Mouse (Mus musculus): ENCODE results near the gene Ap2a1. TPM values are rescaled to one million over a fixed set of nuclear protein-coding genes. Genes with fewer than 3 reads are reported as not detected.
"Not testable (repeated sequence)": the region's sequence is repeated elsewhere in the genome, so short reads cannot be mapped to it uniquely, and the experiment has no call there.

Ap2a1 gene
- polyA plus RNA-seq, 1 experiment from 2014 or later = 55.5 TPM

DNA sequence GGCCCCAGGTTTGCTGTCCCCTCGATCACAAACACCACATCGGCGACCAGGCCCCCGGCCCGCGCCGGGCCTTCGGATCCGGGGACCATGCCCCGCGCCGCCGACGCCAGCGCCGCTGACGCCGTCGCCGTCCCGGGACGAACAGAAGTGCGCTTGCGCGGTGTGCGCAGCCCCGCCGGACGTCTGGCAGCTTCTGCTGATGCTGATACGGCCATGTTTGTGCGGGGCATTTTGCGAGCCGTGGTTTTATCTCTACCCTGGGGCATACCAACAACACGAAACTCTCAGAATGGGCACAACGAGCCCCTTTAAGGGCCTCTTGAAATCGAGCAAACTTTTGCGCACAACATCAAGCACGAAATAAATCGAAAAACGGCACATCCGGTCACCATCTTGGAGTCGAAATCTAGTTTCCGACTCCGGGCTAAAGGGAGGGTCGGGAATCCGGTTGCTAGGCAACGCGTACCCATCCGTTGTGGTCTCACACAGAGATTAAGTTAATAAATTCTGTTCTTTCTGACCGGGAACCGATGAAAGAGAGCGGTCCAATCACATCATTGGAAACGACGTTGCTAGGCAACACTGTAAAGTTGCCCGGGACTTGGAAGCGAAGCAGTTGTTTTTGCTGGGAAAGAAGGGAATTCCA, 36.9 kb downstream of the Ap2a1 start, which contains the start of gene Med25:
Gene Med25, minus strand, starts transcription at position 437 of the 646 bp plus-strand sequence.
- peaks cover 67% of the 10 kb centered on the region for H3K4me1 ChIP-seq
- ATAC-seq (ENCODE audit: extremely low read depth, insufficient number of reproducible peaks, low FRiP score, low TSS enrichment) = peak; percentile 45; the same call in 1 of the 2 replicates
- H3K4me2 ChIP-seq = peak within 1 kb of the TSS; percentile 94
- peak within 1 kb of the TSS; percentile 98 for H3K9ac ChIP-seq
- peak within 1 kb of the TSS; percentile 94 for H3K4me3 ChIP-seq
- H3K27ac ChIP-seq (replicated peaks) = peak within 1 kb of the TSS; percentile 90
- no peaks in the 10 kb centered on the region for H3K9me3 ChIP-seq
- H3K27me3 ChIP-seq (replicated peaks) = no peaks in the 10 kb centered on the region
- under 1% methylated on average over 56 of the region's 56 CpGs for WGBS
- H3K36me3 ChIP-seq = peaks cover 27% of the 10 kb centered on the region

- Histone ChIP-seq H3K4me3 (peak overlapping the region; percentile 94), H3K9ac (peak overlapping the region; percentile 98), H3K27me3 (replicated peaks) (no peaks in the 10 kb centered on the region), H3K4me1 (peaks cover 63% of the 10 kb centered on the region), H3K36me3 (peaks cover 35% of the 10 kb centered on the region), H3K9me3 (no peaks in the 10 kb centered on the region), H3K27ac (replicated peaks) (peak overlapping the region; percentile 90), H3K4me2 (peak overlapping the region; percentile 94)
- 15% methylated on average over 6 of the region's 6 CpGs for WGBS
- ATAC-seq (ENCODE audit: extremely low read depth, insufficient number of reproducible peaks, low FRiP score, low TSS enrichment) = no peak
Observed at GRCm38 (mm10) chr7:44891611-44892010, 37.7 kb downstream of the Ap2a1 start.

DNA sequence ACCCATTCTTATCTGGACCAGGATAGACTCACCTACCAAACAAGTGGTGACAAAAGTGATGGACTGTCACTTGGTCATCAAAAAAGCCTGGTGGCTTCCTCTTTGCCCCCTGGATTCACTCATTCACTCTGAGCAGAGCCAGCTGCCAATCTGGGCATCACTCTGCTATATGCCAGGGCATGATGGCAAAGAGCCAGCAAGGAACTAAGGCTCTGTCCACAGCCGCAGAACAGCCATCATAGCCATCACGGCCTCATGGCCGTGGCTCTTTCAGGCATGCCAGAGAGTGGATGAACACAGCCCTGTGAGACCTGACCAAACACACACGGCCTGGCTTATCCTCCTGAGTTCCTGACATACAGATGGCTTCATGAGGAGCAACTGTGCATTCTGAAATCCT, 38.6 kb downstream of the Ap2a1 start:
- WGBS = 77% methylated on average over 4 of the region's 4 CpGs
- peak overlapping the region; percentile 94 for H3K4me3 ChIP-seq

DNA sequence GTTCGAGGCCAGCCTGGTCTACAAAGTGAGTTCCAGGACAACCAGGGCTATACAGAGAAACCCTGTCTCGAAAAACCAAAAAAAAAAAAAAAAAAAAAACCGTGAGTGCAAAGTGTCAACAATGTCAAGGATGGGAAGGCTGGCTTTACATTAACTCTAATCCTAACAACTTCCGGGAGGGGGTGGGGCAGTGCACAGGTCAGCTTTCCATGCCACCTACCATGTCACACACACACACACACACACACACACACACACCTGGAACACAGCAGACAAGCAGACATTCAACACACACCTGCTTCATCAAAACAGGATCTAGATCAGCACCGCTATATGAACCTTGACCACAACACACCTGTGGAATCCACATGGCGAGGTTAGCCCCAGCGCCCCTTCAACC, 39.1 kb downstream of the Ap2a1 start:
- peaks cover 48% of the 10 kb centered on the region for H3K36me3 ChIP-seq
- ATAC-seq (ENCODE audit: extremely low read depth, insufficient number of reproducible peaks, low FRiP score, low TSS enrichment) = no peak
- H3K4me2 ChIP-seq = no peak overlapping the region
- H3K4me3 ChIP-seq = no peak overlapping the region
- H3K27ac ChIP-seq (replicated peaks) = no peak overlapping the region
- 88% methylated on average over 7 of the region's 7 CpGs for WGBS
- no peaks in the 10 kb centered on the region for H3K9me3 ChIP-seq
- H3K27me3 ChIP-seq (replicated peaks) = no peaks in the 10 kb centered on the region
- peaks cover 55% of the 10 kb centered on the region for H3K4me1 ChIP-seq
- no peak overlapping the region for H3K9ac ChIP-seq

More for the DNA sequence above, 38.6 kb downstream of the Ap2a1 start:
- Histone ChIP-seq H3K9ac (peak overlapping the region; percentile 98), H3K4me1 (peaks cover 60% of the 10 kb centered on the region), H3K27ac (replicated peaks) (no peak overlapping the region), H3K4me2 (peak overlapping the region; percentile 94), H3K36me3 (peaks cover 43% of the 10 kb centered on the region), H3K27me3 (replicated peaks) (no peaks in the 10 kb centered on the region), H3K9me3 (no peaks in the 10 kb centered on the region)
- ATAC-seq (ENCODE audit: extremely low read depth, insufficient number of reproducible peaks, low FRiP score, low TSS enrichment) = no peak

DNA sequence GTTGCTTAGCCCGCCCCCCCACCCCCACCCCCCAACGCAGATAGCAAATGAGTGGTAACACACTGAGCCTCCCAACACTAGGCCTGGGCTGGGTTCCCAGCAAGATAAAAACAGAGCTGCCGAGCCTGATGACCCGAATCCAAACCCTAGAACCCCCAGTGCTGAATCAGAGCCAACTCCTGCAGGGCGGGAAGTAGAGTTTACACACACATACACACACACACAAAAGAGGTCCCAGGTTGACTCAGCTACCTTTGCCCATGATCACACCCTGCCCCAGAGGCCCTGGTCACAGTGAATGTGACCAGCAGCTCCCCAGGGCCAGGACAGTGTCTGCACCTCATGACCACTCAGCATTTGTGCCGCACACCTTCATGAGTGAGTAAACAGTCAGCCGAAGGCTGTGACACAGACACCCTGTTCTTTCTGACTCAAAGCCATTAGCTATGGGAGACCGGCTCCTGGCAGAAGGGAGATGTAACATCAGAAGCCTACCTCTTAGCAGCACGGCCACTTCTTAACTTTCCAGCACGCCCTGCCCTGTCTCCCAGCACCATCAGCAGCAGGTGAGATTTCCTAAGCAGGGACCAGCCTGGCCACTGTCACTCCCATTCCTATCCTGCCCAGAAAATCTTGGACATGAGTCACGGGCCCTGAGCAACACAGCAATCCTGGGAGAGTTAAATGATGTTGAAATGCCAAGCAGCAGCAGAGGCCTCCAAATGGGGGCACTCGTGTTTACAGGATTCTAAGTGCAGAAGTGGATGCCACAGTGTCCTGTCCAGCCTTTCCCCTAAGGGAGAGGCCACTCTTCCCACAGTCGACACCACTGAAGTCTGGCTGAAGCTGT, 40.8 kb downstream of the Ap2a1 start:
- ATAC-seq (ENCODE audit: extremely low read depth, insufficient number of reproducible peaks, low FRiP score, low TSS enrichment) = no peak
- H3K4me1 ChIP-seq = peaks cover 49% of the 10 kb centered on the region
- 66% methylated on average over 13 of the region's 13 CpGs for WGBS
- H3K36me3 ChIP-seq = peaks cover 63% of the 10 kb centered on the region
- H3K27me3 ChIP-seq (replicated peaks) = no peaks in the 10 kb centered on the region
- peak overlapping the region; percentile 70 for H3K27ac ChIP-seq (replicated peaks)
- no peaks in the 10 kb centered on the region for H3K9me3 ChIP-seq
- 0 out of 2 replicates have a peak overlapping the region, but pooled peaks have one; percentile 2 for H3K4me3 ChIP-seq
- H3K4me2 ChIP-seq = no peak overlapping the region
- peak overlapping the region; percentile 56 for H3K9ac ChIP-seq

GRCm38 (mm10) chr7:44886964-44887363, 42.3 kb downstream of the Ap2a1 start:
- no peak overlapping the region for H3K4me2 ChIP-seq
- 82% methylated on average over 7 of the region's 7 CpGs for WGBS
- no peak overlapping the region for H3K4me3 ChIP-seq
- ATAC-seq (ENCODE audit: extremely low read depth, insufficient number of reproducible peaks, low FRiP score, low TSS enrichment) = no peak
- no peaks in the 10 kb centered on the region for H3K9me3 ChIP-seq
- peaks cover 43% of the 10 kb centered on the region for H3K4me1 ChIP-seq
- peaks cover 79% of the 10 kb centered on the region for H3K36me3 ChIP-seq
- no peaks in the 10 kb centered on the region for H3K27me3 ChIP-seq (replicated peaks)
- no peak overlapping the region for H3K27ac ChIP-seq (replicated peaks)
- H3K9ac ChIP-seq = peak overlapping the region; percentile 33; the same call in 1 of the 2 replicates

DNA sequence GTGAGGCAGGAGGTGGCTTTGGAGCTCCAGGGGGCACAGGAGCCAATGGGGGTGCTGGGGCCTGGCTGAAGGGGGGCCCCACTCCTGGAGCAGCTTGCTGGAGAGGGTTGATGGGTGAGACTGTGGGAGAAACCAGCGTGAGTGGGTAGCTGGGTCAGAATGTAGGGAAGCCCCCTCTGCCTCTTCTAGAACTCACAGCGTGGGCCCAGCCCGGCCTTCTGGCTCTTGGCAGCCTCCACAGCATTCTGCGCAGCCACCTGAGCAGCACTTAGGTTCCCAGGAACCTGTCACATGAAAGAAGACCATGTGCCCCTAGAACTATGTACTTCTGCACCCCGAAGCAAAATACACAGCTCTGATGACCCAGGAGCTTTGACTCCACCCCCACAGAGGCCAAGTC, 44.7 kb downstream of the Ap2a1 start:
- Histone ChIP-seq H3K27ac (replicated peaks) (no peak overlapping the region), H3K4me2 (no peak overlapping the region), H3K36me3 (peaks cover 92% of the 10 kb centered on the region), H3K4me3 (no peak overlapping the region), H3K27me3 (replicated peaks) (no peaks in the 10 kb centered on the region), H3K9me3 (no peaks in the 10 kb centered on the region), H3K9ac (no peak overlapping the region), H3K4me1 (peaks cover 25% of the 10 kb centered on the region)
- WGBS = over 99% methylated on average over 5 of the region's 5 CpGs
- ATAC-seq (ENCODE audit: extremely low read depth, insufficient number of reproducible peaks, low FRiP score, low TSS enrichment) = no peak

GRCm38 (mm10) chr7:44883036-44883435, 46.3 kb downstream of the Ap2a1 start:
- Histone ChIP-seq H3K4me2 (no peak overlapping the region), H3K27ac (replicated peaks) (no peak overlapping the region), H3K9ac (no peak overlapping the region), H3K27me3 (replicated peaks) (no peaks in the 10 kb centered on the region), H3K4me3 (no peak overlapping the region), H3K4me1 (peaks cover 23% of the 10 kb centered on the region), H3K9me3 (no peaks in the 10 kb centered on the region), H3K36me3 (peaks cover 94% of the 10 kb centered on the region)
- WGBS = 92% methylated on average over 3 of the region's 3 CpGs
- ATAC-seq (ENCODE audit: extremely low read depth, insufficient number of reproducible peaks, low FRiP score, low TSS enrichment) = no peak

- peak; percentile 44; the same call in 1 of the 2 replicates for ATAC-seq (ENCODE audit: extremely low read depth, insufficient number of reproducible peaks, low FRiP score, low TSS enrichment)
- H3K27ac ChIP-seq (replicated peaks) = peak overlapping the region; percentile 90
- no peaks in the 10 kb centered on the region for H3K27me3 ChIP-seq (replicated peaks)
- peak overlapping the region; percentile 3 for H3K4me2 ChIP-seq
- H3K4me3 ChIP-seq = no peak overlapping the region
- no peaks in the 10 kb centered on the region for H3K9me3 ChIP-seq
- 0 out of 2 replicates have a peak overlapping the region, but pooled peaks have one; percentile 61 for H3K9ac ChIP-seq
- peaks cover 34% of the 10 kb centered on the region for H3K4me1 ChIP-seq
- WGBS = 48% methylated on average over 14 of the region's 14 CpGs
- peaks cover 75% of the 10 kb centered on the region for H3K36me3 ChIP-seq
Observed at GRCm38 (mm10) chr7:44877833-44878232, 51.5 kb downstream of the Ap2a1 start.

DNA sequence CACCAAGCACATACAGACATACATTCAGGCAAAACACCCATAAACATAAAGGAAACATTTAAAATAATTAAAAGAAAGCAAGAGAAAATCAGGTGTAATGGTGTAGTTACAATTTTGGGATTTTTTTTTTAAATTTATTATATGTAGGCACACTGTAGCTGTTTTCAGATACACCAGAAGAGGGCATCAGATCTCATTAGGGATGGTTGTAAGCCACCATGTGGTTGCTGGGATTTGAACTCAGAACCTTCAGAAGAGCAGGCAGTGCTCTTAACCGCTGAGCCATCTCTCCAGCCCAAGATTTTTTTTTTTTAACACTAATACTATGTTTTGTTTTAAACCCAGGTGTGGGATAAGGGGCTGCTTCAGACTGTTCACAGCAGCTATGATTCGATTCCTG, 57.5 kb downstream of the Ap2a1 start:
- 86% methylated on average over 2 of the region's 2 CpGs for WGBS
- H3K9me3 ChIP-seq; H3K27ac ChIP-seq (replicated peaks); ATAC-seq (ENCODE audit: extremely low read depth, insufficient number of reproducible peaks, low FRiP score, low TSS enrichment); H3K9ac ChIP-seq; H3K4me3 ChIP-seq; H3K4me2 ChIP-seq; H3K27me3 ChIP-seq (replicated peaks): not testable (repeated sequence)
- H3K4me1 ChIP-seq = peaks cover 49% of the 10 kb centered on the region
- peaks cover 14% of the 10 kb centered on the region for H3K36me3 ChIP-seq

GRCm38 (mm10) chr7:44871181-44871580, 58.1 kb downstream of the Ap2a1 start:
- 73% methylated on average over 1 of the region's 1 CpGs for WGBS
- no peaks in the 10 kb centered on the region for H3K9me3 ChIP-seq
- no peak overlapping the region for H3K4me3 ChIP-seq
- no peaks in the 10 kb centered on the region for H3K27me3 ChIP-seq (replicated peaks)
- H3K4me1 ChIP-seq = peaks cover 55% of the 10 kb centered on the region
- H3K9ac ChIP-seq = no peak overlapping the region
- H3K4me2 ChIP-seq = no peak overlapping the region
- ATAC-seq (ENCODE audit: extremely low read depth, insufficient number of reproducible peaks, low FRiP score, low TSS enrichment) = no peak
- H3K36me3 ChIP-seq = peaks cover 8% of the 10 kb centered on the region
- H3K27ac ChIP-seq (replicated peaks) = 0 out of 2 replicates have a peak overlapping the region, but pooled peaks have one; percentile 3
